Mouse (Mus musculus): ENCODE data around the gene Sfta2.

The Sfta2 gene

GRCm38 (mm10) chr17:35680591-35680990 is 79.2 kb downstream of the Sfta2 start:
- no peak for DNase-seq

- no peak for DNase-seq
Observed at GRCm38 (mm10) chr17:35681986-35682385, 80.6 kb downstream of the Sfta2 start.

DNA sequence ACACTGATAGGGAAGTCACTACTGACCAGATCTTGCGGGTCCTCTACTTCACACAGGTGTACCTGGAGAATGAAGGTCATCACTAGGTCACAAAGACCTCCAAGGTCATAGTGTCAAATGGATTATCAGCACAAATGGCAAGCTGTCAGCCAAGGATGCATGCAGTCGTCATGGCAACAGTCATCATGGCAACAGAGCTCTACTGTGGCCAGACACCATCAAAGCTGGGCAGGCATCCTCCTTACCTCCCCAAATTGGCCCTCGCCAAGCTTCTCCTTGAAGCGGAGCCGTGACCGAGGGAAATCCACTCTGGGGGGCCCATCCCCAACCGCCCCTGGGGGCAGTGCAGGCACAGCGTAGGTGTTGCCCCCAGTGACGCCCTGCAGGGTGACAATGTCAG is 83.7 kb downstream of the Sfta2 start:
- DNase-seq: no peak

DNA sequence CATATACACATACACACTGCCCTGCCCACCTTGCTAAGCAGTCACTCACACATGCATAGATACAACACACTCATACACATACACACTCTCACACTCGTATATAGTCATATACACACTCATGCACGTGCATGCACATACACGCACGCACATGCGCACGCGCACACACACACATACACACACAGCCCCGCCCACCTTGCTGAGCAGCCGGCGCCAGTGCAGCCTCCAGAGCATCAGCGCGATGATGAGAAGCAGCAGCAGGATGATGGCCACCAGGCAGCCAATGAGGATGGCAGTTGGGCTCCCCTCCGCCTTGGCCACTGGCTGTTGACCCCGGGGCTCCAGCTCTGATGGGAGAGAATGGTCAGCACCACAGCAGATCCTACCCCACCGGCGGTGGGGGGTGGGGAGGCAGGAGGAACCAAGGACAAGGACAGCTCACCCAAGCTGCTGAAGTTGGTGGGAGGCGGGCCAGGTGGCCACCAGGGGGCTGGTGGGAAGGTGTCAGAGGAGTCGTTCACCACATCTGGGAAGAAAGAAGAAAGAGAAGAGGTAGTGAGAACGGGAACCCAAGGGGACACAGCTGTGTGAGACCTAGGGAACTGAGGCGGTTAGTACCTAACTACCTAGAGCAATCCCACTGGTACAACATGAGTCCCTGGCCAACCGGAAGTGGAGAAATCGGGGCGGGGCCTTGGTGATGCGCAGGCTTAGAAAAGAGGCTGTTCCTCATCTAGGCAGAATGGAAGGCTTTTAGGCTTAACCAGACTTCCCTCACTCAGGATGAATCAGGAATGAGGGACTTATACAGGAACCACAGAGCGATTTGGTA is 87.2 kb downstream of the Sfta2 start:
- DNase-seq: no peak

GRCm38 (mm10) chr17:35689936-35690645 is 88.7 kb downstream of the Sfta2 start:
- DNase-seq: no peak

DNA sequence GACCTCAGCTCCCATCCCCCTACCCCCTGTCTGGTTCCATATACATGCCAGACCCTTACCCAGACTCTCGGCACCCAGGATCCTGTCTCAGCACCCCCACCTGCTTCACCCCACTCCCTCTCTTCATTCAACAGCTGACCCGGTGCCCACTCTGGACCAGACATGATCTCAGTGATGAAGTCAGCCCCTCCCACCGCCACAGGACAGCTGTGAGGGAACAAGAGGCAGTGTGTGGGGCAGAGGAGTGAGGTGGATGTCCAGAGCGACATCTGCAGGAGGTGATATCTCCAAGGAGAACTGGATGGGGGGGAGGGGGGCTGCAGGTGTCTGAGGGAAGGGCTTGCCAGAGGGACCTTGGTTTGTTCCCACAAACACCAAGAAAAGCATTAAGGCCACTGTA is 90.5 kb downstream of the Sfta2 start:
- DNase-seq: no peak

DNA sequence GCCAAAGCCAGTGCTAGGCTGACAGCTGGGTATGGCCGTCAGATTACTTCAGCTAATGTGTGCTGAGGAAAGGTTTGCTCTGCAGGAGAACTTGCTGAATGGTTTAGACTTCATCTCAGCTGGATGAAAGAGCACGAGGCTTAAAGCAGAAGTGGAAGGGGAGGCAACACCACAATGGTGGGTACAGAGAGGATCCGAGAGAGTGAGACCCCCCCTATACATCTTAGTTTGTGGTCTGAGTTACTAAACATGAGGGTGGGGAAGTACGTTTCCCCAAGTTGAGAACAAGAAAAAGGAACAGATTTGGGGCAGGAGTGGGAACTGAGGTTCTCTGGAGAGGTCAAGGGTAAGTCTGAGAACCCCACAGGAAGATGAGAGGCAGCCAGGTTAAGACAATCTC is 91.0 kb downstream of the Sfta2 start:
- DNase-seq: no peak

GRCm38 (mm10) chr17:35693906-35694305 is 92.6 kb downstream of the Sfta2 start:
- DNase-seq: no peak

DNA sequence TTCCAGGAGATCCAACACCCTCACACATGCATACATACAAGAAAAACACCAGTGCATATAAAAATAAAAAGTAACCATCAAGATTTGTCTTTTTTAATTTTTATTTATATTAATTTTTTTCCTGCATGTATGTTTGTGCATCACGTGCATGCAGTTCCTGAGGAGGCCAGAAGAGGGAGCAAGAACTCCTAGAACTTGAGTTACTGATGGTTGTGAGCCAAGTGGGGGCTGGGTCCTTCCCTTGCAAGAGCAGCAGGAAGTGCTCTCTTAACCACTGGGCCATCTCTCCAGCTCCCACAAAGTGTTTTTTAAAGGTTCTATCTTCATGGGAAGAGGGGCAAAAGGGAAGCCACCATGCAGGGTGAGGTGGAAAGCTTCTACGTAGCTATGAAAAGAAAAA is 93.9 kb downstream of the Sfta2 start:
- peak in 1 of 2 experiments; percentile 78 for DNase-seq

DNA sequence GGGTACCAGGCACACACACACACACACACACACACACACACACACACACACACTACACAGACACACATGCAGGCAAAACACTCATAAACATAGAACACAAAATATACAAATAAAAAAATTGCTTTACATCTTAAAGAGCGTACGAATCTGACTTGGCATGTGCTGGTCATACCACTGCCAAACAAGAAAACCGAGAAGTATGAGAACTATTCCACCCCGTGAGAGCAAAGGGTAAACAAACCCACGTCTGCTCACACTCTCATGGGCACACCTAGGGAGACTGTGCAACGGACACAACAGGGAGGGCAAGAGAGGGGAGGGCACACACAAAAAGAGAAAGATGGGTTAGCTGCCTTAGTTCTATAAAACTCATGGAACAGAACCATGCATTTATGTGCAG is 95.3 kb downstream of the Sfta2 start:
- no peak for DNase-seq

- no peak for DNase-seq
Observed at GRCm38 (mm10) chr17:35697429-35697758, 96.0 kb downstream of the Sfta2 start.

- DNase-seq: peak; percentile 51 to 59
Observed at GRCm38 (mm10) chr17:35697759-35698500, 96.6 kb downstream of the Sfta2 start.

- no peak for DNase-seq
Observed at GRCm38 (mm10) chr17:35698501-35698883, 97.1 kb downstream of the Sfta2 start.

GRCm38 (mm10) chr17:35699919-35700318 is 98.6 kb downstream of the Sfta2 start:
- DNase-seq: peak; percentile 90 to 95

Data from kidney, postnatal 36 days (tissue).